Mouse (Mus musculus): ENCODE results near the gene Grik3. TPM values are rescaled to one million over a fixed set of nuclear protein-coding genes. Genes with fewer than 3 reads are reported as not detected.
A peak's percentile ranks its signal among the peaks of the same experiment; 100 is the strongest.

Grik3 gene
- total and polyA plus RNA-seq, 3 experiments = under 0.01 TPM; not detected in 2

DNA sequence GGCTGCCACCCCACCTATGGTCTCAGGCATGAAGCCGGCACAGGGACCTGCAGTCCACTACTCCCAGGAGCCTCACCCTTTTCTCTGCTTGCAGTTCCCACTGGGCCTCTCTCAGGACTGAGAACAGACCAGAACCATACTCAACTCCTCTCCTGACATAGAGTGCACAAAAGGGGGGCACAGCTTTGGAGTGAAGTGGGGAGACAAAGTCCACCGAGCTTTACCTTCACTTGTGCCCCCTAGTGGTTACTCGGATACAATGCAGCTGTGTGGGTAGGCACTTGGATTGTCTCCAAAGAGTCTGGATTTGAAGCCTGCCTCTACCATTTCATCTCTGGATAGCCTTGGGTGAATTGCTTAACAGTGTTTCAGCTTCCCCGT, 212.8 kb downstream of the Grik3 start:
- Histone ChIP-seq H3K9me3 (replicated peaks; ENCODE audit: insufficient read depth, low read length) (no peaks in the 10 kb centered on the region), H3K4me3 (ENCODE audit: control insufficient read depth in 1 of 2, insufficient read depth in 1 of 2, low read depth in 2 of 2, low read length in 2 of 2) (no peak overlapping the region), H3K27ac (ENCODE audit: control insufficient read depth, low read depth, low read length) (no peak overlapping the region), H3K27me3 (ENCODE audit: control insufficient read depth in 1 of 2, insufficient read depth in 2 of 2, low read length in 2 of 2) (no peaks in the 10 kb centered on the region), H3K9ac (ENCODE audit: control insufficient read depth, low read depth, low read length, poor library complexity, severe bottlenecking) (no peak overlapping the region), H3K36me3 (ENCODE audit: control insufficient read depth in 1 of 2, insufficient read depth in 2 of 2, low read length in 2 of 2) (no peaks in the 10 kb centered on the region), H3K79me2 (ENCODE audit: control insufficient read depth, insufficient read depth, low read length, poor library complexity) (no peaks in the 10 kb centered on the region), H3K4me1 (ENCODE audit: control insufficient read depth in 1 of 2, insufficient read depth in 2 of 2, low read length in 2 of 2) (no peaks in the 10 kb centered on the region)
- no peak for TF ChIP-seq POLR2A (IDR thresholded peaks at IDR 0.05; ENCODE audit: control insufficient read depth in 1 of 2, insufficient read depth in 1 of 2, low read depth in 1 of 2, low read length in 2 of 2, poor library complexity in 1 of 2)
- no peak for TF ChIP-seq NRF1 (IDR thresholded peaks at IDR 0.05; ENCODE audit: insufficient read depth, low read depth, low read length, poor library complexity, severe bottlenecking)
- no peak for TF ChIP-seq GABPA (IDR thresholded peaks at IDR 0.05; ENCODE audit: low read depth, low read length)
- TF ChIP-seq ETS1 (IDR thresholded peaks at IDR 0.05; ENCODE audit: low read depth, low read length) = no peak
- TF ChIP-seq POLR2AphosphoS5 (IDR thresholded peaks at IDR 0.05; ENCODE audit: borderline replicate concordance, low read depth, low read length) = no peak
- no peak for TF ChIP-seq USF1 (IDR thresholded peaks at IDR 0.05; ENCODE audit: low read depth, low read length)
- 0 out of 6 replicates have a peak, but pooled peaks of 1 of the 3 experiments have one; percentile 6 for TF ChIP-seq CTCF (IDR thresholded peaks at IDR 0.05 in 2 of 3, conservative IDR thresholded peaks at IDR 0.05 in 1 of 3; ENCODE audit: control insufficient read depth in 1 of 3, insufficient read depth in 1 of 3, low read depth in 2 of 3, low read length in 3 of 3, poor library complexity in 1 of 3, severe bottlenecking in 1 of 3)
- DNase-seq (ENCODE audit: low read depth, low spot score) = no peak

DNA sequence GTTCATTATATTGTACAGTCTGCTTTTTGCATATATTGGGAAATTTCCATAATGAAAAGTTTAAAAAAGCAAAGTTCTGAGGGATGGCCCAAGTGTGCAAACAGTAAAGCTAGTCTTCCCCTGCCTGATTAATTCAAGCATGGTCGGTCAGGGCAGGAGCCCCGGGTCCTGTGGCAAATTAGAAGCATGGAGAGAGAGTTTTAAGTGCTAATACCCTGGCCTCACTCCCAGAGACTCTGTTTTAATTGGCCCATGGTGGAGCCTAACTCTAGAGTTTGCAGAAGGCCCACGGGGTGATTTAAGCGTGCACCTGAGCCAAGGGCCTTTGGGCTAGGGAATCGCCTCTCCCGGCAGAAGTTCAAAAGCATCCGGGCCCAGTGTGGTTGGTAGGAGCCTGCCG, 215.2 kb downstream of the Grik3 start:
- no peaks in the 10 kb centered on the region for H3K36me3 ChIP-seq (ENCODE audit: control insufficient read depth in 1 of 2, insufficient read depth in 2 of 2, low read length in 2 of 2)
- no peak overlapping the region for H3K9ac ChIP-seq (ENCODE audit: control insufficient read depth, low read depth, low read length, poor library complexity, severe bottlenecking)
- H3K27me3 ChIP-seq (ENCODE audit: control insufficient read depth in 1 of 2, insufficient read depth in 2 of 2, low read length in 2 of 2) = no peaks in the 10 kb centered on the region
- H3K9me3 ChIP-seq (replicated peaks; ENCODE audit: insufficient read depth, low read length) = no peaks in the 10 kb centered on the region
- no peak for TF ChIP-seq ZC3H11A (IDR thresholded peaks at IDR 0.05; ENCODE audit: low read depth, low read length)
- no peak for TF ChIP-seq BHLHE40 (IDR thresholded peaks at IDR 0.05; ENCODE audit: borderline replicate concordance, low read depth, low read length)
- TF ChIP-seq RAD21 (IDR thresholded peaks at IDR 0.05; ENCODE audit: low read depth, low read length) = no peak
- no peak for TF ChIP-seq ETS1 (IDR thresholded peaks at IDR 0.05; ENCODE audit: low read depth, low read length)
- TF ChIP-seq CTCF (IDR thresholded peaks at IDR 0.05 in 2 of 3, conservative IDR thresholded peaks at IDR 0.05 in 1 of 3; ENCODE audit: control insufficient read depth in 1 of 3, insufficient read depth in 1 of 3, low read depth in 2 of 3, low read length in 3 of 3, poor library complexity in 1 of 3, severe bottlenecking in 1 of 3) = no peak
- TF ChIP-seq MEF2A (IDR thresholded peaks at IDR 0.05; ENCODE audit: extremely low read depth, insufficient replicate concordance, low read depth, low read length, poor library complexity, severe bottlenecking) = no peak
- no peak for TF ChIP-seq E2F4 (IDR thresholded peaks at IDR 0.05; ENCODE audit: borderline replicate concordance, low read depth, low read length)
- no peak for TF ChIP-seq UBTF (IDR thresholded peaks at IDR 0.05; ENCODE audit: borderline replicate concordance, insufficient read depth, low read depth, low read length)
- TF ChIP-seq POLR2AphosphoS5 (IDR thresholded peaks at IDR 0.05; ENCODE audit: borderline replicate concordance, low read depth, low read length) = no peak
- no peaks in the 10 kb centered on the region for H3K4me1 ChIP-seq (ENCODE audit: control insufficient read depth in 1 of 2, insufficient read depth in 2 of 2, low read length in 2 of 2)
- H3K79me2 ChIP-seq (ENCODE audit: control insufficient read depth, insufficient read depth, low read length, poor library complexity) = no peaks in the 10 kb centered on the region
- no peak overlapping the region for H3K4me3 ChIP-seq (ENCODE audit: control insufficient read depth in 1 of 2, insufficient read depth in 1 of 2, low read depth in 2 of 2, low read length in 2 of 2)
- no peak for DNase-seq (ENCODE audit: low read depth, low spot score)
- no peak overlapping the region for H3K27ac ChIP-seq (ENCODE audit: control insufficient read depth, low read depth, low read length)

All from MEL (cell line).